In genomic region chr10:40526301-40526761, GRCm38 (mm10) we compare ENCODE assay signal across 17 mouse cellular contexts. TPM values are rescaled to one million over a fixed set of nuclear protein-coding genes. Genes with fewer than 3 reads are reported as not detected.
DNase-seq lines count a peak whose midpoint lies in the region; ATAC-seq and TF ChIP-seq lines count a peak whose summit lies in the region.
"Had no signal": no experiment of that assay in that cellular context is flagged by ENCODE, and none has a peak within 500 bp of the region (broad histone marks: within the 10 kb centered on the region; RNA-seq: fewer than 3 reads in every experiment).

No protein-coding gene starts in this region.

- H3K4me2 ChIP-seq in hindbrain, embryonic 13.5 days: no peak overlapping the region
- H3K4me2 ChIP-seq in hindbrain, embryonic 14.5 days (replicated peaks): no peak overlapping the region
- H3K4me2 ChIP-seq in intestine, embryonic 16.5 days (ENCODE audit: low read depth, low read length): no peak overlapping the region

- H3K9me3 ChIP-seq in hindbrain, embryonic 13.5 days: no peaks in the 10 kb centered on the region
- no peaks in the 10 kb centered on the region for H3K9me3 ChIP-seq in hindbrain, embryonic 14.5 days (ENCODE audit: control insufficient read depth, low read length)
- H3K9me3 ChIP-seq in megakaryocyte, embryonic 14.5 days: 0 out of 2 replicates have a peak, but pooled peaks cover under 1% of the 10 kb centered on the region
- H3K9me3 ChIP-seq in intestine, embryonic 16.5 days (ENCODE audit: control insufficient read depth, low read length): 0 out of 2 replicates have a peak, but pooled peaks cover 3% of the 10 kb centered on the region

- H3K36me3 ChIP-seq in hindbrain, embryonic 13.5 days: no peaks in the 10 kb centered on the region
- H3K36me3 ChIP-seq in hindbrain, embryonic 14.5 days (replicated peaks; ENCODE audit: control insufficient read depth, insufficient read depth): no peaks in the 10 kb centered on the region
- no peaks in the 10 kb centered on the region for H3K36me3 ChIP-seq in megakaryocyte, embryonic 14.5 days (replicated peaks; ENCODE audit: low read length)
- H3K36me3 ChIP-seq in intestine, embryonic 16.5 days (ENCODE audit: control insufficient read depth, insufficient read depth, low read length): no peaks in the 10 kb centered on the region

- 78% methylated on average over 8 of the region's 8 CpGs for WGBS in hindbrain, embryonic 13.5 days
- 83% methylated on average over 8 of the region's 8 CpGs for WGBS in hindbrain, embryonic 14.5 days
- 11% methylated on average over 8 of the region's 8 CpGs for WGBS in bone marrow, adult 2 months
- WGBS in intestine, embryonic 16.5 days: 78% methylated on average over 8 of the region's 8 CpGs

- H3K27me3 ChIP-seq in hindbrain, embryonic 13.5 days: peaks cover 9% of the 10 kb centered on the region
- no peaks in the 10 kb centered on the region for H3K27me3 ChIP-seq in hindbrain, embryonic 14.5 days (ENCODE audit: control insufficient read depth, insufficient read depth, low read length)
- H3K27me3 ChIP-seq in megakaryocyte, embryonic 14.5 days (replicated peaks): no peaks in the 10 kb centered on the region
- H3K27me3 ChIP-seq in intestine, embryonic 16.5 days (replicated peaks; ENCODE audit: control insufficient read depth, insufficient read depth, low read length): no peaks in the 10 kb centered on the region

- peaks cover 12% of the 10 kb centered on the region for H3K4me1 ChIP-seq in hindbrain, embryonic 13.5 days (replicated peaks)
- H3K4me1 ChIP-seq in hindbrain, embryonic 14.5 days (replicated peaks; ENCODE audit: control insufficient read depth, insufficient read depth, low read length): peaks cover 8% of the 10 kb centered on the region
- H3K4me1 ChIP-seq in bone marrow, adult 2 months (ENCODE audit: control insufficient read depth, insufficient read depth, low read length): peaks cover 12% of the 10 kb centered on the region
- peaks cover 86% of the 10 kb centered on the region for H3K4me1 ChIP-seq in megakaryocyte, embryonic 14.5 days
- peaks cover 3% of the 10 kb centered on the region; the same call in 1 of the 2 replicates for H3K4me1 ChIP-seq in intestine, embryonic 16.5 days (ENCODE audit: control insufficient read depth, insufficient read depth, low read length)

- no peak for TF ChIP-seq POLR2A in bone marrow, adult 2 months (IDR thresholded peaks at IDR 0.05; ENCODE audit: borderline replicate concordance, control insufficient read depth, low read depth, low read length)

- no peak overlapping the region for H3K4me3 ChIP-seq in hindbrain, embryonic 13.5 days
- no peak overlapping the region for H3K4me3 ChIP-seq in hindbrain, embryonic 14.5 days (replicated peaks; ENCODE audit: low read length)
- H3K4me3 ChIP-seq in bone marrow, adult 2 months (replicated peaks; ENCODE audit: control insufficient read depth, low read depth, low read length): no peak overlapping the region
- H3K4me3 ChIP-seq in megakaryocyte, embryonic 14.5 days (replicated peaks): peak overlapping the region; percentile 67
- no peak overlapping the region for H3K4me3 ChIP-seq in intestine, embryonic 16.5 days (ENCODE audit: low read length)
- H3K4me3 ChIP-seq: heart, adult 2 months; left cerebral cortex, adult 2 months had no signal

- no peak overlapping the region for H3K27ac ChIP-seq in hindbrain, embryonic 13.5 days
- no peak overlapping the region for H3K27ac ChIP-seq in hindbrain, embryonic 14.5 days
- H3K27ac ChIP-seq in bone marrow, adult 2 months (ENCODE audit: control insufficient read depth, insufficient read depth, low read depth, low read length, poor library complexity): peak overlapping the region; percentile 12; the same call in 1 of the 2 replicates
- H3K27ac ChIP-seq in intestine, embryonic 16.5 days (ENCODE audit: low read length): no peak overlapping the region
- H3K27ac ChIP-seq: left cerebral cortex, adult 2 months had no signal

- peak overlapping the region; percentile 49 for H3K9ac ChIP-seq in hindbrain, embryonic 13.5 days
- no peak overlapping the region for H3K9ac ChIP-seq in hindbrain, embryonic 14.5 days
- H3K9ac ChIP-seq in intestine, embryonic 16.5 days (ENCODE audit: low read depth, low read length): no peak overlapping the region

- ATAC-seq in hindbrain, embryonic 13.5 days (ENCODE audit: low FRiP score): no peak
- ATAC-seq in hindbrain, embryonic 14.5 days (ENCODE audit: low FRiP score): no peak
- no peak for ATAC-seq in intestine, embryonic 16.5 days

- DNase-seq in hindbrain, embryonic 14.5 days (ENCODE audit: low spot score): no peak
- DNase-seq in 416B (ENCODE audit: low read depth): peak; percentile 90
- no peak for DNase-seq in retina, embryonic 14.5 days (ENCODE audit: low spot score)
- DNase-seq: adrenal gland, adult 2 months; cerebellum, postnatal 25 days; heart, postnatal 36 days; kidney, adult 11 months; kidney, postnatal 4 days; thymus, postnatal 14 days had no signal

- TF ChIP-seq CTCF in bone marrow, adult 2 months (IDR thresholded peaks at IDR 0.05; ENCODE audit: control insufficient read depth, insufficient read depth, low read length): no peak

RNA-seq across cellular contexts. Expression of gene Slc22a16, which starts 43.8 kb away (rescaled TPM):
- polyA plus RNA-seq in hindbrain, embryonic 13.5 days (2015; fragmentation: Nextera tagmentation; extraction: Ambion mirVana): not detected in 2 replicates
- polyA plus RNA-seq in hindbrain, embryonic 14.5 days (2014; fragmentation: Nextera tagmentation; extraction: Ambion mirVana): not detected in 2 replicates
- not detected in 2 replicates for polyA plus RNA-seq in bone marrow, adult 2 months (2011; ENCODE audit: insufficient read depth, insufficient read length, low replicate concordance, missing spikeins)
- not detected in 2 replicates for polyA plus RNA-seq in megakaryocyte, embryonic 14.5 days (2012; ENCODE audit: insufficient read depth, low replicate concordance)
- not detected in 2 replicates for polyA plus RNA-seq in intestine, embryonic 16.5 days (2015; fragmentation: Nextera tagmentation; extraction: Ambion mirVana)
- polyA plus RNA-seq: adrenal gland, adult 2 months; limb, embryonic 14.5 days; neural tube, embryonic 11.5 days had no signal
